Mouse (Mus musculus): ENCODE measurements around the gene Rbl2. TPM values are rescaled to one million over a fixed set of nuclear protein-coding genes. Genes with fewer than 3 reads are reported as not detected.

Gene Rbl2
- total RNA-seq (2015; ENCODE audit: low replicate concordance) (19.4 and 25.3 TPM in 2 replicates), total RNA-seq (2017; ENCODE audit: low replicate concordance) (26.7 and 34.3 TPM in 2 replicates)

- ATAC-seq (replicated peaks; ENCODE audit: low FRiP score, poor library complexity, severe bottlenecking), result peak; percentile 90
These were observed at the start of gene Rbl2 for GRCm38 (mm10) chr8:91069834-91070233. Rbl2 (plus strand) TSS chr8:91070057.

GRCm38 (mm10) chr8:91034417-91034816 lies 35.4 kb upstream of the Rbl2 start:
- ATAC-seq (replicated peaks; ENCODE audit: low FRiP score, poor library complexity, severe bottlenecking), result 0 out of 2 replicates have a peak, but pooled peaks have one; percentile 51

DNA sequence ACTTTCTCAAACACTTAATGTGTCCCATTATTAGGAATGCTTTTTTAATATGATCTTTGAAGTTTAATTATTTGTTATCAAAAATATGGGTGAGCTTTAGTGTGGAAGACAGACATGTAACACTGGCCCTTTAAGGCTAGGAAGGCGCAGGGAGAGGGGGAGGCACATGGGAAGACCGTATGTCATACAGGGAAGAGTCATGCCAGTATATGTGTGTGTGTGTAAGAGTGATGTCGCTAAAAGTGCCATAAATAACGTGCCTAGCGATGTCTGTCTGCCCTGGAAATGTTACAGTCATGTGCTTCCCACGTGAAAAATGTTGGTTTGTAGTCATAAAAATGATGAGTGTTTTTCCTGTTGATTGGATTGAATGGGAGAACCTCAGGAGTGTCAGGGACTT lies 33.0 kb upstream of the Rbl2 start:
- no peak for ATAC-seq (replicated peaks; ENCODE audit: low FRiP score, poor library complexity, severe bottlenecking)

GRCm38 (mm10) chr8:91038637-91039036 lies 31.2 kb upstream of the Rbl2 start:
- no peak for ATAC-seq (replicated peaks; ENCODE audit: low FRiP score, poor library complexity, severe bottlenecking)

- no peak for ATAC-seq (replicated peaks; ENCODE audit: low FRiP score, poor library complexity, severe bottlenecking)
These were observed 23.5 kb upstream of the Rbl2 start for GRCm38 (mm10) chr8:91046370-91046769.

- no peak for ATAC-seq (replicated peaks; ENCODE audit: low FRiP score, poor library complexity, severe bottlenecking)
These were observed 18.8 kb upstream of the Rbl2 start for GRCm38 (mm10) chr8:91051037-91051436.

- no peak for ATAC-seq (replicated peaks; ENCODE audit: low FRiP score, poor library complexity, severe bottlenecking)
These were observed 15.4 kb upstream of the Rbl2 start for GRCm38 (mm10) chr8:91054418-91054817.

- no peak for ATAC-seq (replicated peaks; ENCODE audit: low FRiP score, poor library complexity, severe bottlenecking)
These were observed 13.0 kb upstream of the Rbl2 start for GRCm38 (mm10) chr8:91056848-91057247.

GRCm38 (mm10) chr8:91059086-91059578 lies 10.7 kb upstream of the Rbl2 start:
- no peak for ATAC-seq (replicated peaks; ENCODE audit: low FRiP score, poor library complexity, severe bottlenecking)

DNA sequence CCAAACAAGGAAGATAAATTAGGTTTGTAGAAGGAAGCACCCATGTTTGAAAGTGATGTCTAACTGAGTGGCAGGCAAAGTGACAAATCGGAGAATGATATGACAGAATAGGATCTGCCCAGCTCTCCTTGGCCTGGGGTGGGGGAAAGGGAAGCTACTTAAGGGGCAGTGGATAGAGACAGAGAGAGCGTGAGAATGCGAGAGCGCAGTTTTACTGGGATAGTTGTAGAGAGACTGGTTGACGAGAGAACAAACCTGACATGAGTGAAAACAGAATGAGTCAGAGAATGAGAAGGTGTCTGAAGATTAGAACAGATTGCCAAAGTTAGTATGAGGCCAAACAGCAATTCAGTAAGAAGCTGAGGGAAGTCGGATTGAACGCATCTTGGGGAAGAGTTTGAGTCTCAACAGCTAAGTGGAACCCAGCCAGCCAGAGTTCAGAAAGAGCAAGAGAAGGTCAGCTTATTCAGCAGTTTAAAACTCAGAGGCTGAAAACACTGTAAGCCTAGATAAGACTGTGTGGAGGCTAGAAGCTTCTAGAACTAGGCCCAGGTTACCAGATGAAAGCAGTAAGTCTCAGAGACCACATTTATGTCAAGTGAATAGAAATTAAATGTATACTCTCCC lies 9.9 kb upstream of the Rbl2 start:
- no peak for ATAC-seq (replicated peaks; ENCODE audit: low FRiP score, poor library complexity, severe bottlenecking)

DNA sequence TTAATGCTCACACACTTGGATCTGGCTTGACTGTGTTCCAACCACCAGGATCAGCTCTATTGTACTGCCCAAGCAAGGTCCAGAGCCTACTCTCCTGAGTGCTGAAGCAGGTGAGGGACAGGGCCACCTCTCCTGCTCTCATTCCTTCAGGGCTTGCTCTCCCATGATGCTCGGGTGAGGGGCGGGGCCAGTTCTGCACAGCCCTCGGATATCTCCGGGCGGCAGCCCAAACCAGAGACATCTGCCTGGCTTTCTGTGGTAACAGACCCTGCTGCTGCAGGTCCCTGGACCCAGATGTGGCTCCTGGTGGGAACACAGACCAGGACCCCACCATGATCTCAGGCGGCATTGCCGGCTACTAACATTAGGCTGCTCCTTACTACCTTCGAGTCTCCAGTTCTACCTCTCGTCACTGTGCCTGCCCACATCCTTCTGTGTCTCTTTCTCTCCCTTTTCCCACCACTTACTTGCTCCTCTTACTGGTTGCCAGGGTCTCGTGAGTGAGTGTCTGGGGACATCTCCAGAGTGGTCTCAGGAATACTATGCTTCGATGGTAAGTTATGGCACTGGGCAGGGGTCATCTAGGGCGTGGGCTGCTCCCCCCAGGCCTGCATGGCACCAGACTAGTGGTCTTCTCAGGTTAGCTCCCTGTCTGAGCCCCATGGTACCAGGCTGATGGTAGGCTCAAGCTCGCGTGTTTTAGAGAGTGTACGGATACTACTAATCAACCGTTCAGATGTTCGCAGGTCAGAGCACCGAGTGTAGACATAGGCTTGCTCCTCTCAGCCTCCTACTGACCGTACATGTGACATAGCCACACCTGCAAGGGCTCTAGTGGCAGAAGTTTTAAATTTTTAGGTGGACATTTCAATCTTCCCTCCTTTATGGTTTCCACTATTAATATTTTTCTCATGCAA lies 9.0 kb upstream of the Rbl2 start:
- ATAC-seq (replicated peaks; ENCODE audit: low FRiP score, poor library complexity, severe bottlenecking), result peak; percentile 87

GRCm38 (mm10) chr8:91065179-91065578 lies 4.7 kb upstream of the Rbl2 start:
- ATAC-seq (replicated peaks; ENCODE audit: low FRiP score, poor library complexity, severe bottlenecking), result no peak

DNA sequence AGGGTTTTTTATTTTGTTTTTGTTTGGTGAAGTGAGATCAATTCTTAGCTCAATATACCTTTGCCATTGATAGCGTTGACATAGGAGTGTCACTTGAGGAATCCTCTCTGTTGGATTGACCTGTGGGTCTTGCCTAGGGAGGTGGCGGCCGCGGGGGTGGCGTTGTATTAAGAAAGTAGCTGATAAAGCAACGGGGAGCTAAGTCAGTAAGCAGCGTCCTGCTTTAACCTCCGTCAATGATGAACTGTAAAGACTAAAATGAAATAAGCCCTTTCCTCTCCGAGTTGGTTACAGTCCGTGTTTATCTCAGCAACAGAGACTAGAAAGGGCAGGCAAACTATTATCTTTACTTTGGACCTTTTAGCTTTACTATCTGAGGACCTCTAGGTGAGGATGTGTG lies 450 bp upstream of the Rbl2 start:
- peak; percentile 33 for ATAC-seq (replicated peaks; ENCODE audit: low FRiP score, poor library complexity, severe bottlenecking)

GRCm38 (mm10) chr8:91070275-91070859 lies 510 bp downstream of the Rbl2 start:
- peak; percentile 81 for ATAC-seq (replicated peaks; ENCODE audit: low FRiP score, poor library complexity, severe bottlenecking)

DNA sequence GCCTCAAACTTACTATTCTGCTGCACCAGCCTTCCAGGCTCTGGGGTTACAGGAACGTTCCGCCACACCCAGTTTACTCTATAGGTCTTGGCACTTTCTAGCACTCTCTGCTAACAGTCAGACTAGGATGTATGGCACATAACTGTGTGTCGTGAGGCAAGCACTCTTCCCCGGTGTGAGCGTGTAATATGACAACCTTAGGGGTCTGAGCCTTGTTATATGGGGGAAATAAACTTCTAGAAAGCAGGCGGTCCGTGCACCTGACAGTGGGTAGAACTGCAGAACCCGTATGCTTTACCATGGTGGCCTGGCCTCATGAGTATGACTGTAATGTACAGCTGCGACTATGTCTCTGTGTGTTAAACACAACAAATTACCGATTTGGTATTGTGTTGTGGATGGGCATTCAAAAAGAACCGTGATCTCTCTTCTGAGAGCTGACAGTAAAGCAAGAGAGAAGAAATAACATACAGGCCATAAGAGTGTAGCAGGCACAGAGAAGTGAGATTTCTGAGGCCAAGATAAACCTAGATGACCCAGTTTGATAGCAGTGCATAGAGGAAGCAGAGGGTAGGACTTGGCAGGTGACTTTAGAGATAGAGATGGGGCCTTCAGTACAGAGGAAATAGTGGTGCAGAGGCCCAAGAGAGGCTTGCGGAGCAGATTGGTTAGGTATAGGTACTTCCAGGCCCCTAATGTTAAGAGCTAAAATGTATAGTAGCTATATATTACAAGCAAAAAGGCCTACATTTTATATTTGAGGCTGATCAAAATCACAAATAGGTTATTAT lies 7.4 kb downstream of the Rbl2 start:
- no peak for ATAC-seq (replicated peaks; ENCODE audit: low FRiP score, poor library complexity, severe bottlenecking)

DNA sequence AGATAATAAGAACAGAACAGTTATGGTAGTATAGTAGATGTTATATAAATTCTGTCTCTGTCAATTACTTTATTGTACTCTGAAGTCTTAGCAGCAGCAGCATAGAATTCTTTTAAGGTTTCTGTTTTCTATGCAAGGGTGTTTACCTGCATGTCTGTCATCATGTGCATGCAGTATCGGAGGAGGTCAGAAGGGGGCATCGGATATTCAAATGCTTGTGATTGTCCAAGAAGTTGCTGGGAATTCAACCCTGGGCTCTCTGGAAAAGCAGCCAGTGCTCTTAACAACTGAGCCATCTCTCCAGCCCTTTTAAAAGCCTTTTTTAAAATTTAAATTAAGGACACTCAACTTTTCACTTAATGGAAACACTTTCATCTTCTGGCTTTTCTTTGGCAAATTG lies 9.8 kb downstream of the Rbl2 start:
- ATAC-seq (replicated peaks; ENCODE audit: low FRiP score, poor library complexity, severe bottlenecking), result no peak

DNA sequence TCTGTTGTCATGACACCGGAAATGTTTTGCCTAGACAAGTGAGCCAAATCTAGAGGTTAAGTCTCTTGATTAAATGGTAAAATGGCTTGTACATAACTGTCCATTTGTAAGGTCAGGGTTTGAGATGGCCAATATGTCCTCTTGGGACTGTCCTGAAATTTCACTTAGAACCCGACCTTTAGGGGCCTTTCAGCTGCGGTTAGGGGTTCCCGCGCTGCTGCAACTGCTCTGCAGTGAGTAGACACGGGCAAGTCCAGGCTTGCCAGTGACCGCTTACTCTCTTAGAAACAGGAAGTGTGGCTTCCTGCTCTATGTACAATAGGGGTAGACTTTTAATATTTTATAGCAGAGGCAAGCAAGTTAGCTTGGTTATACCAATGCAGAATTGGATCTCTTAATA lies 12.1 kb downstream of the Rbl2 start:
- no peak for ATAC-seq (replicated peaks; ENCODE audit: low FRiP score, poor library complexity, severe bottlenecking)

DNA sequence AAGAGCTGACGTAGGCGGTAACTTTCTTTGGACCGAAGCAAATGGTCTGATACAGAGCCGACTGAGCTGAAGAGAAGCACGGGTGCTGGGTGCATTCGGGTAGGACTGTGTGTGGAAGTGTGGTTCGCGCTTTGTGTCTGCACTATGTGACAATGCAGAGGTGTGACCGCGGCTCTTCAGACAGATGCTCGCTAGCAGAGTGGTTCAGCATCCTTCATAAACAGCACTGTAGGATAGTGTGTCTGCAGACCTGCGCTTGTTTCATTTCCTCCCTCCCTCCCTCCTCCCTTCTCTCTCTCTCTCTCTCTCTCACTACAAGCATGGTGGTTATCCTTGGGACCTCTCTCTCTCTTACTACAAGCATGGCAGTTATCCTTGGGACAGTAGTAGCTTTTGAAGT lies 12.6 kb downstream of the Rbl2 start:
- no peak for ATAC-seq (replicated peaks; ENCODE audit: low FRiP score, poor library complexity, severe bottlenecking)

DNA sequence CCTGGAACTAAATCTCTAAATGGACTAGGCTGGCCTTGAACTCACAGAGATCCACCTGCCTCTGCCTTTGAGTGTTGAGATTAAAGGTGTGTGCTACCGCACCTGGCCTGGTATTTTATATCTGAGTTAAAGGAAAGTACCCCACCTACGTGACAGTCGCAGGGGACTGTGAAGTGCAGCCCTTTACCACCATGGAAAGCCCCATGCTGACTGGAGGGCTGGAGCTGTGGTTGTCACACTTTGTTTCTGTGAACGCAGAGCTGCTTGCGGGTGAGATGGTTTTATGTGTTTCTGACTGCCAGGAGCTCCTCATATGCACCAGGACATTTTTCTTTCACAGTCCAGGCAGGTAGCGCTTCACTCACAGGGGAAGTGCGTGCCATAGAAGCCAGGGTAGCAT lies 18.6 kb downstream of the Rbl2 start:
- no peak for ATAC-seq (replicated peaks; ENCODE audit: low FRiP score, poor library complexity, severe bottlenecking)

DNA sequence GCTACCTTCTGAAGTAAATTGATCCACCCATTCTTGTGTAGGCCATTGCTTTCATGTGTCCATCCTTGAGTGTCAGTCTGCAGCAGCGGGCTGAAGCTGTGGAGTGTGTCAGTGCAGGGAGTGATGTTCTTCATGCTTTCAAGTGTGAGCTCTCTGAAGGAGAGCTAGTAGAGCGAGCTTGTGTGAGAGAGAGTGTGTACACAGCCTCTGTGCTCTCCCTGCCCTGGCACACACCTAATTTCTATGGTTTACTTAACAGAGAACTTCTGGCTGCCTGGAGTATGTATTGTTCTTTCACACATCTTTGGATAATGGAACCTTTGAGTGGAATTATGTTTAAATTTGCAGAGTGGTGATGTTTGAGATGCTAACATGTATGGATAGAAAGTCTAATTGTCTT lies 19.7 kb downstream of the Rbl2 start:
- no peak for ATAC-seq (replicated peaks; ENCODE audit: low FRiP score, poor library complexity, severe bottlenecking)

Data from erythroblast, adult 5-6 weeks (primary cell).